In genomic region chr2:31745741-31746243, GRCm38 (mm10) we compare ENCODE assay signal across 27 mouse cellular contexts. TPM values are rescaled to one million over a fixed set of nuclear protein-coding genes. Genes with fewer than 3 reads are reported as not detected.
DNase-seq lines count a peak whose midpoint lies in the region; ATAC-seq and TF ChIP-seq lines count a peak whose summit lies in the region.
"Had no signal": no experiment of that assay in that cellular context is flagged by ENCODE, and none has a peak within 500 bp of the region (broad histone marks: within the 10 kb centered on the region; RNA-seq: fewer than 3 reads in every experiment).

No protein-coding gene starts in this region.

- H3K9me3 ChIP-seq in limb, embryonic 10.5 days (replicated peaks), result no peaks in the 10 kb centered on the region
- no peaks in the 10 kb centered on the region for H3K9me3 ChIP-seq in hindbrain, embryonic 12.5 days (replicated peaks)
- H3K9me3 ChIP-seq in hindbrain, embryonic 10.5 days, result no peaks in the 10 kb centered on the region
- H3K9me3 ChIP-seq: forebrain, embryonic 12.5 days; G1E; neural tube, embryonic 15.5 days; stomach, embryonic 15.5 days had no signal

- intact Hi-C loops in gastrocnemius, adult 2 months (cut with DNase I), result no loop called here
- intact Hi-C loops in gastrocnemius, postnatal 14 days (cut with DNase I; ENCODE audit: low total_unique reads), result no loop called here

- no peak for TF ChIP-seq CTCF in gastrocnemius, adult 2 months (IDR thresholded peaks at IDR 0.05)

- H3K27ac ChIP-seq in gastrocnemius, adult 2 months, result peak overlapping the region; percentile 8; the same call in 1 of the 2 replicates
- H3K27ac ChIP-seq in limb, embryonic 10.5 days, result peak overlapping the region; percentile 62
- H3K27ac ChIP-seq in hindbrain, embryonic 12.5 days, result no peak overlapping the region
- H3K27ac ChIP-seq in hindbrain, embryonic 10.5 days, result no peak overlapping the region
- H3K27ac ChIP-seq: forebrain, embryonic 12.5 days; neural tube, embryonic 15.5 days; stomach, embryonic 15.5 days had no signal

- H3K4me3 ChIP-seq in gastrocnemius, adult 2 months, result no peak overlapping the region
- no peak overlapping the region for H3K4me3 ChIP-seq in limb, embryonic 10.5 days
- H3K4me3 ChIP-seq in hindbrain, embryonic 12.5 days, result no peak overlapping the region
- H3K4me3 ChIP-seq in hindbrain, embryonic 10.5 days, result no peak overlapping the region
- H3K4me3 ChIP-seq: erythroblast, embryonic 14.5 days; forebrain, embryonic 12.5 days; neural tube, embryonic 15.5 days; stomach, embryonic 15.5 days had no signal

- no peak overlapping the region for H3K4me2 ChIP-seq in hindbrain, embryonic 12.5 days (replicated peaks)
- H3K4me2 ChIP-seq: forebrain, embryonic 12.5 days; heart, embryonic 11.5 days; liver, embryonic 11.5 days; midbrain, embryonic 11.5 days; neural tube, embryonic 15.5 days; stomach, embryonic 15.5 days had no signal

- no peak for ATAC-seq in hindbrain, embryonic 12.5 days (ENCODE audit: low FRiP score)

- H3K9ac ChIP-seq in hindbrain, embryonic 12.5 days, result no peak overlapping the region
- H3K9ac ChIP-seq: forebrain, embryonic 12.5 days; neural tube, embryonic 15.5 days; stomach, embryonic 15.5 days had no signal

- H3K4me1 ChIP-seq in limb, embryonic 10.5 days, result peaks cover 64% of the 10 kb centered on the region
- peaks cover 46% of the 10 kb centered on the region for H3K4me1 ChIP-seq in hindbrain, embryonic 12.5 days
- peaks cover 75% of the 10 kb centered on the region for H3K4me1 ChIP-seq in hindbrain, embryonic 10.5 days (replicated peaks)

- no peaks in the 10 kb centered on the region for H3K27me3 ChIP-seq in limb, embryonic 10.5 days (ENCODE audit: low read depth, poor library complexity, severe bottlenecking)
- H3K27me3 ChIP-seq in hindbrain, embryonic 12.5 days, result no peaks in the 10 kb centered on the region
- H3K27me3 ChIP-seq in hindbrain, embryonic 10.5 days (ENCODE audit: insufficient read depth, poor library complexity, severe bottlenecking), result no peaks in the 10 kb centered on the region
- H3K27me3 ChIP-seq: CH12.LX; forebrain, embryonic 12.5 days; neural tube, embryonic 15.5 days; stomach, embryonic 15.5 days had no signal

- no peaks in the 10 kb centered on the region for H3K36me3 ChIP-seq in limb, embryonic 10.5 days
- H3K36me3 ChIP-seq in hindbrain, embryonic 12.5 days, result no peaks in the 10 kb centered on the region
- no peaks in the 10 kb centered on the region for H3K36me3 ChIP-seq in hindbrain, embryonic 10.5 days
- H3K36me3 ChIP-seq: forebrain, embryonic 12.5 days; neural tube, embryonic 15.5 days; stomach, embryonic 15.5 days had no signal

- no peak for DNase-seq in gastrocnemius, adult 2 months
- no peak for DNase-seq in gastrocnemius, postnatal 14 days
- DNase-seq in 3T3-L1 (ENCODE audit: low read depth, low spot score), result peak; percentile 43
- DNase-seq in brain, adult 2 months (ENCODE audit: low read depth, low spot score), result peak; percentile 83
- no peak for DNase-seq in limb, embryonic 10.5 days (ENCODE audit: low spot score)
- DNase-seq in cerebellum, postnatal 14 days, result no peak
- no peak for DNase-seq in hindbrain, embryonic 10.5 days (ENCODE audit: low spot score)
- DNase-seq: adrenal gland, postnatal 14 days; B cell, adult 2 months; cerebellum, adult 9-10 months; kidney, adult 11 months; lung, adult 18-20 months; lung, postnatal 10 days; right cerebral cortex, adult 18-20 months; right cerebral cortex, postnatal 4 days; thymus, adult 18-20 months; thymus, postnatal 36 days had no signal

RNA-seq across cellular contexts. Expression of gene Abl1, which starts 57.6 kb away (rescaled TPM):
- total RNA-seq in gastrocnemius, adult 2 months (2021), result 10 to 100 TPM; 23.0 to 25.4 TPM
- total RNA-seq in gastrocnemius, postnatal 14 days (2021), result 10 to 100 TPM; 25.5 to 28.4 TPM
- polyA plus RNA-seq in limb, embryonic 10.5 days (2016; fragmentation: Nextera tagmentation; extraction: Ambion mirVana), result 65.0 and 70.5 TPM in 2 replicates
- 44.7 and 47.2 TPM in 2 replicates for polyA plus RNA-seq in hindbrain, embryonic 12.5 days (2016; fragmentation: Nextera tagmentation; extraction: Ambion mirVana)
- polyA plus RNA-seq in hindbrain, embryonic 10.5 days (2016; fragmentation: Nextera tagmentation; extraction: Ambion mirVana), result 43.9 and 47.5 TPM in 2 replicates

Comparison
In these comparisons a context has a peak if more than half of its experiments do, and no peak if none do; other contexts are left out.
1. DNase-seq: peak in 3T3-L1 (single experiment) and brain, adult 2 months (single experiment); none in gastrocnemius, adult 2 months (single experiment), gastrocnemius, postnatal 14 days (single experiment), limb, embryonic 10.5 days (single experiment), cerebellum, postnatal 14 days (0 of 2) and hindbrain, embryonic 10.5 days (single experiment).
2. H3K27ac ChIP-seq: peak in gastrocnemius, adult 2 months (single experiment) and limb, embryonic 10.5 days (single experiment); none in hindbrain, embryonic 12.5 days (single experiment) and hindbrain, embryonic 10.5 days (single experiment).